Mouse (Mus musculus) brain, embryonic 14.5 days (tissue): ENCODE results near the gene Dpf3.

Source experiments
- CTCF ChIP-seq: fragments of 200-500 bp; IDR thresholded peaks from 2 replicates; pipeline ENCODE4 v1.5.1; 2012; ENCODE audit warnings: inconsistent platforms, mild to moderate bottlenecking, moderate library complexity, borderline replicate concordance; ENCODE audit not compliant: insufficient read depth, insufficient read length; ENCODE audit errors: extremely low read depth
- POLR2A ChIP-seq: fragments of 200-500 bp; IDR thresholded peaks from 2 replicates; pipeline ENCODE4 v1.6.1; 2012; ENCODE audit warnings: mild to moderate bottlenecking, inconsistent platforms, borderline replicate concordance; ENCODE audit not compliant: poor library complexity, insufficient read depth, insufficient read length, severe bottlenecking; ENCODE audit errors: extremely low read depth

DNA sequence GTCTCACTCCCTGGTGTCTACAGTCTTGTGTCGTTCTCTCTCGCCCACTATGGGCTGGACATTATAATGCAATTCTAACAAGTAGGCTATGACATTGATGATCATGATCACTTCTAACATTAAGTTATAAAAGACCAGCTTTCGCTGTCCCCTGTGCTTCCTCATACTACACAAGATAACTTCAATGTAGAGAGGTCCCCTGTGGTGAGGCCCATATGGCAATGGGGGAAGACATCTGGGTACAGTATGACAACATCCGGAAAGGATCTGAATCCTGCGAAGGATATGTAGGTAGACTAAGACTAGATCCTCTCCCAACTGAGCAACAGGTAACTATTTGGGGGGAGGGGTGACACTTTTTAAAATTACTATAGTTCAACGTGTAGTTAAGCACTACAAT is 251.7 kb downstream of the Dpf3 start:
- TF ChIP-seq CTCF (no peak), POLR2A (no peak)
